Mouse (Mus musculus) erythroblast, embryonic 14.5 days (primary cell): Measurements from ENCODE around the gene Gna14.

Source experiments
- GATA1 ChIP-seq: IDR thresholded peaks from 2 replicates; pipeline ENCODE4 v1.6.1; 2012; ENCODE audit warnings: low read length, inconsistent platforms, mixed read lengths
- TAL1 ChIP-seq: IDR thresholded peaks from 3 replicates; pipeline ENCODE4 v1.6.1; 2012; ENCODE audit warnings: low read length, inconsistent platforms, mixed read lengths

- no peak for TF ChIP-seq GATA1
- TF ChIP-seq TAL1 = no peak
Measured at GRCm38 (mm10) chr19:16529293-16529920, 93.8 kb downstream of the Gna14 start.
